In the genomic region with DNA sequence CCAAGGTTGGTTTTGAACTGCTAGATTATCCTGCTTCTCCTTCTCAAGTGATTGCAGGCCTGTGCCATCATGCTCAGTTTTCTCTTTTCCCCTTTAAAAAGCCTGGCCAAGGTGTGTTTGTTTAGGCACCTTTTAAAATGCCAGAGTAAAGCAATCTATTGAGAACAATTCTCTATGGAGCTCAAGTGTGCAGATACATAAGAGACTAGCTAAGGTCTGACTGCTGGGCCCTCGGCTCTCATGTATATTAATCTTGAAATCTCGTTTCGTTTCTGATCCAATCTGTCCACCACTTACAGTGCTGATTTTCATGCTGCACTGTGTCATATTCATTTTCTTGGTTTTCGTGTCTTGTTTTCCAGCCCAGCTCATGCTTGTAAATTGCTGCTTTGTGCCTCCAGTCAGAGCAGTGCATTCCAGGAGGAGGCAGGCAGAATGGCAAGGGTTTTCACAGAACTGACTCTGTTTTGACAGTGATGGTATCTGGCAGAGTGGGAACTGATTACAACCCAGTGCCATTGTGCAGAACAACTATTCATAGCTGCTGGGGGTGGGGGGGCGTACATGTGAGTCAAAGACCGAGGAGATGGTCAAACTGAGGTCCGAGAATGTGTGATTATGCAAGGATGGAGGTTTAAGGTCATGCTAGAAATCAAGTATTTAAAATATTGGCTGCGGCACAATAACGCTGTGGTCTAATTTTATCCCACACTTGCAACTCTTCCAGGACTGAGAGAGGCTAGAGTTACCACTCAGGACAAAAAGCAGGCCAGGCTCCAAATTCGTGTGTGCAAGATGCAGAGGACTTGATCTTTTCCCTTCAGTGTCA, we compare ENCODE assay signal across 9 mouse cellular contexts.
DNase-seq lines count a peak whose midpoint lies in the region; ATAC-seq and TF ChIP-seq lines count a peak whose summit lies in the region.
"Had no signal": no experiment of that assay in that cellular context is flagged by ENCODE, and none has a peak within 500 bp of the region (broad histone marks: within the 10 kb centered on the region; RNA-seq: fewer than 3 reads in every experiment).

No protein-coding gene starts in this region.

- TF ChIP-seq CTCF in C2C12 (IDR thresholded peaks at IDR 0.05; ENCODE audit: control insufficient read depth, insufficient read depth, insufficient read length), result no peak

- H3K36me3 ChIP-seq in C2C12 (ENCODE audit: control insufficient read depth, insufficient read depth), result no peaks in the 10 kb centered on the region

- DNase-seq in cerebellum, adult 9-11 months, result peak; percentile 4
- no peak for DNase-seq in cerebellum, adult 11 months
- peak; percentile 60 to 66 for DNase-seq in heart, adult 18-20 months
- DNase-seq in layer of hippocampus, postnatal 10 days (ENCODE audit: low spot score in 2 of 2), result peak; percentile 17 to 39
- DNase-seq in embryo, embryonic 10.5 days (ENCODE audit: low spot score), result no peak
- DNase-seq in kidney, adult 9 months, result no peak
- DNase-seq: lung, embryonic 14.5 days had no signal

- H3K4me3 ChIP-seq in C2C12 (ENCODE audit: insufficient read depth, poor library complexity, severe bottlenecking), result no peak overlapping the region

- ATAC-seq in erythroid progenitor cell, adult 5-6 weeks (replicated peaks; ENCODE audit: low FRiP score, poor library complexity, severe bottlenecking), result no peak

- H3K79me3 ChIP-seq in C2C12 (ENCODE audit: low read depth), result no peaks in the 10 kb centered on the region

- no peaks in the 10 kb centered on the region for H3K79me2 ChIP-seq in C2C12 (ENCODE audit: control insufficient read depth, insufficient read depth)

- H3K27me3 ChIP-seq in C2C12 (ENCODE audit: control insufficient read depth, insufficient read depth, insufficient read length), result no peaks in the 10 kb centered on the region

- no peak overlapping the region for H3ac ChIP-seq in C2C12 (ENCODE audit: control insufficient read depth, insufficient read length, low read depth)

TF ChIP-seq in C2C12, 6 proteins besides CTCF, POLR2A, EP300 and RAD21:
- TF ChIP-seq MAX (IDR thresholded peaks at IDR 0.05) (no peak), MYOG (IDR thresholded peaks at IDR 0.05; ENCODE audit: control insufficient read depth, extremely low read depth, insufficient read length) (no peak), FOSL1 (IDR thresholded peaks at IDR 0.05; ENCODE audit: insufficient read depth, low read length, poor library complexity, severe bottlenecking) (no peak), MYOD1 (IDR thresholded peaks at IDR 0.05; ENCODE audit: control insufficient read depth, insufficient read length, low read depth) (no peak), USF1 (IDR thresholded peaks at IDR 0.05; ENCODE audit: low read depth) (no peak), CEBPB (IDR thresholded peaks at IDR 0.05; ENCODE audit: low read depth) (peak; percentile 64)

Comparison
In these comparisons a context has a peak if more than half of its experiments do, and no peak if none do; other contexts are left out.
1. DNase-seq: peak in cerebellum, adult 9-11 months (single experiment), heart, adult 18-20 months (2 of 2) and layer of hippocampus, postnatal 10 days (2 of 2); none in cerebellum, adult 11 months (single experiment), embryo, embryonic 10.5 days (single experiment) and kidney, adult 9 months (single experiment).